Mouse (Mus musculus) midbrain, postnatal 0 days (tissue): ENCODE results near the gene Dock10. TPM values are rescaled to one million over a fixed set of nuclear protein-coding genes. Genes with fewer than 3 reads are reported as not detected.
"Not testable (repeated sequence)": the region's sequence is repeated elsewhere in the genome, so short reads cannot be mapped to it uniquely, and the experiment has no call there.

Experiments used
- ATAC-seq: fragments of 200-750 bp; cut with Nextera tagmentation; 2 replicates; pipeline ENCODE4 v1.8.0; 2017; ENCODE audit warnings: moderate number of reproducible peaks, mild to moderate bottlenecking, moderate TSS enrichment, moderate library complexity; ENCODE audit not compliant: low FRiP score
- DNase-seq: peaks from one replicate; pipeline ENCODE4 v3.0.0-alpha.2; 2015; ENCODE audit warnings: low spot score
- H3K27ac ChIP-seq: fragments of 300-500 bp; sonication (generic); 2 replicates; pipeline ENCODE4 v1.5.1; 2014; ENCODE audit warnings: low read depth, mild to moderate bottlenecking, low read length, mixed read lengths
- H3K27me3 ChIP-seq: fragments of 300-500 bp; sonication (generic); 2 replicates; pipeline ENCODE4 v1.6.1; 2014; ENCODE audit warnings: low read length, control low read depth, mixed read lengths; ENCODE audit not compliant: insufficient read depth
- H3K36me3 ChIP-seq: fragments of 300-500 bp; sonication (generic); 2 replicates; pipeline ENCODE4 v1.6.1; 2014; ENCODE audit warnings: low read length, control low read depth, mixed read lengths; ENCODE audit not compliant: insufficient read depth
- H3K4me1 ChIP-seq: fragments of 300-500 bp; sonication (generic); 2 replicates; pipeline ENCODE4 v1.6.1; 2014; ENCODE audit warnings: mild to moderate bottlenecking, control low read depth, antibody characterized with exemption, low read length, mixed read lengths; ENCODE audit not compliant: insufficient read depth
- H3K4me2 ChIP-seq: fragments of 300-500 bp; sonication (generic); 2 replicates; pipeline ENCODE4 v1.6.1; 2014; ENCODE audit warnings: low read depth, mild to moderate bottlenecking, low read length, mixed read lengths; ENCODE audit not compliant: poor library complexity, severe bottlenecking
- H3K4me3 ChIP-seq: fragments of 300-500 bp; sonication (generic); 2 replicates; pipeline ENCODE4 v1.5.1; 2014; ENCODE audit warnings: low read depth, mild to moderate bottlenecking, low read length, moderate library complexity
- H3K9ac ChIP-seq: fragments of 300-500 bp; sonication (generic); replicated peaks from 2 replicates; pipeline ENCODE4 v1.6.1; 2014; ENCODE audit warnings: mild to moderate bottlenecking, low read length, moderate library complexity, mixed read lengths; ENCODE audit not compliant: poor library complexity, severe bottlenecking
- H3K9me3 ChIP-seq: fragments of 300-500 bp; sonication (generic); 2 replicates; pipeline ENCODE4 v1.6.1; 2016; ENCODE audit warnings: low read length, control low read depth
- CTCF ChIP-seq: IDR thresholded peaks from 2 replicates; pipeline ENCODE4 v1.5.1; 2016; ENCODE audit warnings: antibody characterized with exemption, mild to moderate bottlenecking
- WGBS: fragments of 180-500 bp; shearing (Covaris S2); extraction: QIAGEN DNeasy Blood & Tissue Kit; methylation state at CpG from one replicate; pipeline ENCODE4 v1.1.7; 2014; 5-methylcytosine and 5-hydroxymethylcytosine counted together
- polyA plus RNA-seq: library from polyadenylated mRNA; unstranded; fragments of >200 nt; fragmentation: Nextera tagmentation; extraction: Ambion mirVana; gene quantifications from 2 replicates; pipeline ENCODE4 v1.2.1, GENCODE M21; 2015
- total RNA-seq: library from RNA; depleted of rRNA; stranded (reverse); fragments of >200 nt; gene quantifications from 2 replicates; pipeline ENCODE4 v1.2.3, GENCODE M21; 2014

Dock10 gene
- total and polyA plus RNA-seq, 2 experiments from 2014 or later = 3.0 to 12.8 TPM

DNA sequence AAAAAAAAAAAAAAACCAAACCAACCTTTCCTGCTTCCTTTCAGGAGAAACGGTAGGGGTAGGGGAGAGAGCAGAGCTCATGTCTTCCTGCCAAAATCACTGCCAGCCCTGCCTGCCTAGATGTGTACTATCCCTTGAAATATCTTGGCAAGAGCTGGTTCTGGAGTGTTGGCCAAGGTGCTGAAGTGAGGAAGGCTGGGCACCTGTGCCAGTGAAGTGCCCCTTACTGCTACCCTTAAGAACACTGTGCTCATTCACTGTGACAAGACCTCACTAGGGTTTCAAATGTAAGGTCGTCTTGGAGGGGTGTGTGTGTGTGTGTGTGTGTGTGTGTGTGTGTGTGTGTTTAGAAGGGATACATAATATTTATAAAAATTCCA, 2.3 kb downstream of the Dock10 start:
- Histone ChIP-seq H3K9ac (no peak overlapping the region), H3K27ac (no peak overlapping the region), H3K27me3 (no peaks in the 10 kb centered on the region), H3K4me2 (no peak overlapping the region), H3K4me1 (0 out of 2 replicates have a peak, but pooled peaks cover 4% of the 10 kb centered on the region), H3K36me3 (no peaks in the 10 kb centered on the region), H3K9me3 (no peaks in the 10 kb centered on the region), H3K4me3 (no peak overlapping the region)
- WGBS = 59% methylated on average over 2 of the region's 2 CpGs
- no peak for TF ChIP-seq CTCF
- ATAC-seq (no peak), DNase-seq (peak; percentile 51)

DNA sequence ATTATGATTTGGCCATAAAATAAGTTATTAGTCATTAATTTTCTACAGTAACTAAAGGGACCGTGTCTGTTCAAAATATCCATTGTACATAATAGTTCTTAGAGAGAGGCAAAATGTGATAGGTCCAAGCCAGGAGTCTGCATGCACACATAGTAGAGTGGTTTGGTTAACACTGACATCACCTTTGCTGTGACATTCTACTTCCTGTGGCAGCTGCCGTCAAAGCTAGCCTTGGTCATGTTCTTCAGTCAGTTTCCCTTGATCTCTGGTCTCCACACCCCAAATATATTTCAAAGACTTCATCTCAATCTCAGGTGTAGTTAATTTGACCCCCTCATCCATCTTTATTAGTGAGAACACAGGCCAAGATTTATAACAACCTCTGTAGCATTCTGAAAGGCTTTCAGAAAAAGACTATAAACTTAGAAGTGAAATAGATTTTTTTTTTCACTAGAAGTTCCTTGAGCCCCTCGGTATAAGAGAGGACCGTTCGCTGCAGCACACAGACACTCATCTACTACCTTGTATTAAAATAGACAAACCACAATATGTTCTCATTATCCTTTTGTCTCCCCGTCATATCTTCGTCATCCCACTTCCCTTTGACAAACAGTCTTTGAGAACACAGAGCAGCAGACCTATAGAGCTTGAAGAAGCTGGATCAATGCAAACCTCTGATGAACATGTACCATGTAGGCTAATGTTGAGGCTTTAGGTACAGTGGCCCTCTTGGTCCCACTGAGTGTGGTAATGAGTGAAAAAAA, 2.8 kb downstream of the Dock10 start:
- no peaks in the 10 kb centered on the region for H3K36me3 ChIP-seq

DNA sequence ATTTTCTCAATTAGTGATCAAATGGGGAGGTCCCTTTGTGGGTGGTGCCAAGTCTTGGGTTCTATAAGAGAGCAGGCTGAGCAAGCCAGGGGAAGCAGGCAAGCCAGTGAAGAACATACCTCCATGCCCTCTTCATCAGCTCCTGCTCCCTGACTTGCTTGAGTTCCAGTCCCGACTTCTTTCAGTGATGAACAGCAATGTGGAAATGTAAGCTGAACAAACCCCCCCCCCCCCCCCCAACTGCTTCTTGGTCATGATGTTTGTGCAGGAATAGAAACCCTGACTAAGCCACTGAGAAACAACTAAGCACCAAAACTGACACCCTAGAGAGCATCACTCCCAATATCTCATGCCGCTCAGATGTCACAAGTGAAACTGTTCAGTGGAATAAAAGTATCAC, 9.2 kb downstream of the Dock10 start:
- not testable (repeated sequence) for H3K27ac ChIP-seq, H3K4me2 ChIP-seq, H3K27me3 ChIP-seq, H3K4me1 ChIP-seq, H3K9ac ChIP-seq, ATAC-seq, DNase-seq, H3K36me3 ChIP-seq, H3K9me3 ChIP-seq, H3K4me3 ChIP-seq
- WGBS = 85% methylated on average over 2 of the region's 2 CpGs

More for the DNA sequence above, 2.8 kb downstream of the Dock10 start:
- 0 out of 2 replicates have a peak, but pooled peaks cover 4% of the 10 kb centered on the region for H3K4me1 ChIP-seq
- TF ChIP-seq CTCF = no peak
- 89% methylated on average over 7 of the region's 7 CpGs for WGBS
- no peak for DNase-seq
- no peaks in the 10 kb centered on the region for H3K27me3 ChIP-seq
- ATAC-seq = no peak
- no peak overlapping the region for H3K4me3 ChIP-seq
- no peaks in the 10 kb centered on the region for H3K9me3 ChIP-seq
- H3K9ac ChIP-seq = no peak overlapping the region
- H3K27ac ChIP-seq = no peak overlapping the region
- H3K4me2 ChIP-seq = no peak overlapping the region

DNA sequence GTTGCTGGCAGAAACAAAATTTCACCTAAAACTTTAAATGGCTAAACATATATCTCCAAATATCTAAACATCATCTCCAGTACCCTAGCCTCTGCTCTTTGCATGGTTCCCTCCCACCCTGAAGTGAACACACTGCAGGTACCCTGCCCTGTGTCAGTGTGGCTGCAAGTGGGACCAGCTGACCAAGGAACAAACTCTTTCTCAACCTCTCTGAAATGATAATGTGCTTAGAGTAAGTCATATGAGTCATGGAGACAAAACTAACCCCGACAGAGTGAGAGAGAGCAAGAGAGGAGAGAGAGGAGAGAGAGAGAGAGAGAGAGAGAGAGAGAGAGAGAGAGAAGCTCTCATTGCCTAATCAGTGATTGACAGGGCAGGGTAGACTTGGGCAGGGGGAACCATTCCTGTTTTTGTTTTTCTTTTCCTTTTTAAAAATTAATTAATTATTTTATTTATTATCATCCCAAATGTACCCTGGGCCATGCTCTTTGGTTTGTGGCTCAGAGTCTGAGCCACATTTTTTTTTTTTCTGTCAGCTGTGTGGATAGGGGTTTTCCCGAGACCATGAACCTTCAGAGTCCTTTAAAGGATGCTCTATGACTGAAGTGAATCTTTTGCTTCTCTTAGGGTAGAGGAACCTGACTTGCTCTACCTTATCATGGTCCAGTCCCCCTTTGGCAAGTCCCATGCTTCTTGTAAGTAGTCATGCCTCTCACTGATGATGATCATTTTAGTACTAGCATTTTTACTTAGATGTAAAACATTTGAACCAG, 11.4 kb downstream of the Dock10 start:
- H3K27ac ChIP-seq = no peak overlapping the region
- H3K4me1 ChIP-seq = no peaks in the 10 kb centered on the region
- no peak for TF ChIP-seq CTCF
- 76% methylated on average over 2 of the region's 2 CpGs for WGBS
- H3K4me2 ChIP-seq = no peak overlapping the region
- ATAC-seq = no peak
- H3K4me3 ChIP-seq = no peak overlapping the region
- H3K9me3 ChIP-seq = no peaks in the 10 kb centered on the region
- no peaks in the 10 kb centered on the region for H3K27me3 ChIP-seq
- DNase-seq = no peak
- H3K36me3 ChIP-seq = no peaks in the 10 kb centered on the region
- no peak overlapping the region for H3K9ac ChIP-seq

DNA sequence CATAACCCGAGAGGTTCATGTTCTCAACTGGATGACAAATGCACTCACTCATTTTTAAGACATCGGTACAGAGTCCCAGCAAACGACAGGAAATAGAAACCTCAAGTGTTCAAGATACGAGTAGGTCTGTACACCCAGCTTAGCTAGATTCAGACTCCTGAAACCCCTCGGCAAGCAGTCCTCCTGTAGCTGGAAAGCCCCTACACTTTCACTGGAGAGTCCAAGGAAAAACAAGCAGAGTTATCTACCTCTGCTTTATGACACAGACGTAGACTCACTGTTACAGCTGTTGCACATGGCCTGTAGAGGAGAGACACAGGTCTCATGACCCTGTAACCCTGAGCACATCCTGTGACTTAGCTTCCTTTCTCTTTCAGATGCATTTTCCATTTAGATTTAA, 12.1 kb downstream of the Dock10 start:
- H3K27ac ChIP-seq = no peak overlapping the region
- no peak overlapping the region for H3K9ac ChIP-seq
- DNase-seq (no peak), ATAC-seq (no peak)
- no peak overlapping the region for H3K4me3 ChIP-seq
- no peaks in the 10 kb centered on the region for H3K27me3 ChIP-seq
- no peaks in the 10 kb centered on the region for H3K4me1 ChIP-seq
- no peaks in the 10 kb centered on the region for H3K9me3 ChIP-seq
- no peak for TF ChIP-seq CTCF
- no peak overlapping the region for H3K4me2 ChIP-seq
- 92% methylated on average over 6 of the region's 6 CpGs for WGBS
- H3K36me3 ChIP-seq = no peaks in the 10 kb centered on the region

DNA sequence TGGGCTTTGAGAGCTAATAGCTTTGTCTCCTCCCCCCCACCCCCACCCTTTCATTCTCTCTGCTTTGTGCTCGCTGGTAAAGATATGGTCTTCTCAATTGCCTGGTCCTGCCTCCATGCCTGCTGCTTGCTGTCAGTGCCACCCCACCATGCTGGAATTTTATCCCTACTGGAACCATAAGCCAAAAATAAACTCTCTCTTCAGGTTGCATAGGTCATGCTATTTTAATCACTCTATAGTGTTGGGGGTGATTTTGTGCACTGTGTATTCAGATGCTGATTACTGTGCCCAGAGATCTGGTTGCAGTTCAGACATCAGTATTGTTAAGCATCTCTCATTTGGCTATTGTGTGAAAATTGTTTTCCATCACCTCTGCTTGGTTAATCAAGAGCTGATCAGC, 18.9 kb downstream of the Dock10 start:
- 55% methylated on average over 1 of the region's 1 CpGs for WGBS
- Histone ChIP-seq H3K36me3 (no peaks in the 10 kb centered on the region), H3K27ac (no peak overlapping the region), H3K4me2 (no peak overlapping the region), H3K9me3 (no peaks in the 10 kb centered on the region), H3K27me3 (no peaks in the 10 kb centered on the region), H3K4me3 (no peak overlapping the region), H3K9ac (no peak overlapping the region), H3K4me1 (no peaks in the 10 kb centered on the region)
- TF ChIP-seq CTCF = no peak
- ATAC-seq = no peak
- no peak for DNase-seq
